Mouse (Mus musculus) myocyte (in vitro differentiated cells): ENCODE data around the gene Fut2.
A peak's percentile ranks its signal among the peaks of the same experiment; 100 is the strongest.

ENCODE experiments used
- MYOD1 ChIP-seq, 3 experiments: IDR thresholded peaks; one replicate each; pipeline ENCODE4 v1.6.1; 2011; ENCODE audit warnings: control low read depth in 2 of 3, low read depth in 2 of 3, mild to moderate bottlenecking in 2 of 3, moderate library complexity in 1 of 3; ENCODE audit not compliant: insufficient read length in 2 of 3, control insufficient read depth in 1 of 3
- POLR2AphosphoS2 ChIP-seq: IDR thresholded peaks from one replicate; pipeline ENCODE4 v1.6.1; 2011; ENCODE audit warnings: low read depth, control low read depth; ENCODE audit not compliant: insufficient read length
- TCF3 ChIP-seq: IDR thresholded peaks from one replicate; pipeline ENCODE4 v1.6.1; 2011; ENCODE audit warnings: low read depth, control low read depth; ENCODE audit not compliant: insufficient read length
- USF1 ChIP-seq: IDR thresholded peaks from one replicate; pipeline ENCODE4 v1.6.1; 2011; ENCODE audit warnings: low read depth, mild to moderate bottlenecking, control low read depth, moderate library complexity

- no peak for TF ChIP-seq TCF3
- TF ChIP-seq POLR2AphosphoS2 = peak; percentile 92
- TF ChIP-seq USF1 = no peak
- TF ChIP-seq MYOD1 (IDR thresholded peaks at IDR 0.05; ENCODE audit: control insufficient read depth in 1 of 3, insufficient read length in 2 of 3, low read depth in 2 of 3) = no peak
Observed at GRCm38 (mm10) chr7:45710477-45711191, 44.4 kb upstream of the Fut2 start.
